Mouse (Mus musculus): ENCODE data around the gene Selenbp1. TPM values are rescaled to one million over a fixed set of nuclear protein-coding genes. Genes with fewer than 3 reads are reported as not detected.
"Not testable (repeated sequence)": the region's sequence is repeated elsewhere in the genome, so short reads cannot be mapped to it uniquely, and the experiment has no call there.

Gene Selenbp1
- polyA plus RNA-seq, 1 experiment from 2014 or later: 12.2 TPM

GRCm38 (mm10) chr3:94918845-94919244 lies 14.0 kb upstream of the Selenbp1 start:
- Histone ChIP-seq H3K9me3 (replicated peaks) (no peaks in the 10 kb centered on the region), H3K9ac (no peak overlapping the region), H3K4me1 (no peaks in the 10 kb centered on the region), H3K36me3 (no peaks in the 10 kb centered on the region), H3K4me2 (replicated peaks) (no peak overlapping the region), H3K27ac (no peak overlapping the region), H3K27me3 (no peaks in the 10 kb centered on the region), H3K4me3 (no peak overlapping the region)
- WGBS: 75% methylated on average over 4 of the region's 4 CpGs
- no peak for ATAC-seq (ENCODE audit: low FRiP score)

- no peaks in the 10 kb centered on the region for H3K36me3 ChIP-seq
- H3K27ac ChIP-seq: no peak overlapping the region
- no peak overlapping the region for H3K4me2 ChIP-seq (replicated peaks)
- no peaks in the 10 kb centered on the region for H3K27me3 ChIP-seq
- H3K4me3 ChIP-seq: no peak overlapping the region
- H3K9ac ChIP-seq: no peak overlapping the region
- H3K4me1 ChIP-seq: no peaks in the 10 kb centered on the region
- H3K9me3 ChIP-seq (replicated peaks): no peaks in the 10 kb centered on the region
- 56% methylated on average over 3 of the region's 3 CpGs for WGBS
- ATAC-seq (ENCODE audit: low FRiP score): no peak
Observed at GRCm38 (mm10) chr3:94921104-94921503, 11.8 kb upstream of the Selenbp1 start.

GRCm38 (mm10) chr3:94922333-94922732 lies 10.5 kb upstream of the Selenbp1 start:
- Histone ChIP-seq H3K4me3 (no peak overlapping the region), H3K36me3 (no peaks in the 10 kb centered on the region), H3K9me3 (replicated peaks) (no peaks in the 10 kb centered on the region), H3K9ac (no peak overlapping the region), H3K27me3 (no peaks in the 10 kb centered on the region), H3K4me1 (no peaks in the 10 kb centered on the region), H3K4me2 (replicated peaks) (no peak overlapping the region), H3K27ac (no peak overlapping the region)
- no peak for ATAC-seq (ENCODE audit: low FRiP score)
- 61% methylated on average over 3 of the region's 3 CpGs for WGBS

- WGBS: 78% methylated on average over 8 of the region's 8 CpGs
Observed at GRCm38 (mm10) chr3:94924688-94925087, 8.2 kb upstream of the Selenbp1 start.

GRCm38 (mm10) chr3:94926301-94926736 lies 6.5 kb upstream of the Selenbp1 start:
- WGBS: 53% methylated on average over 4 of the region's 4 CpGs
- not testable (repeated sequence) for H3K9ac ChIP-seq

More at GRCm38 (mm10) chr3:94924688-94925087, 8.2 kb upstream of the Selenbp1 start:
- no peaks in the 10 kb centered on the region for H3K9me3 ChIP-seq (replicated peaks)
- H3K4me1 ChIP-seq: no peaks in the 10 kb centered on the region
- ATAC-seq (ENCODE audit: low FRiP score): no peak
- no peaks in the 10 kb centered on the region for H3K27me3 ChIP-seq
- no peak overlapping the region for H3K9ac ChIP-seq
- no peak overlapping the region for H3K4me3 ChIP-seq
- H3K36me3 ChIP-seq: no peaks in the 10 kb centered on the region
- H3K27ac ChIP-seq: no peak overlapping the region
- H3K4me2 ChIP-seq (replicated peaks): no peak overlapping the region

GRCm38 (mm10) chr3:94928979-94929378 lies 3.9 kb upstream of the Selenbp1 start:
- not testable (repeated sequence) for H3K4me3 ChIP-seq; H3K36me3 ChIP-seq; H3K27ac ChIP-seq; H3K4me1 ChIP-seq; H3K27me3 ChIP-seq; H3K9me3 ChIP-seq (replicated peaks); ATAC-seq (ENCODE audit: low FRiP score); H3K4me2 ChIP-seq (replicated peaks); H3K9ac ChIP-seq
- 88% methylated on average over 4 of the region's 4 CpGs for whole genome bisulfite sequencing

More at GRCm38 (mm10) chr3:94926301-94926736, 6.5 kb upstream of the Selenbp1 start:
- not testable (repeated sequence) for H3K9me3 ChIP-seq (replicated peaks); H3K27me3 ChIP-seq; H3K4me1 ChIP-seq; H3K4me2 ChIP-seq (replicated peaks); ATAC-seq (ENCODE audit: low FRiP score); H3K36me3 ChIP-seq; H3K4me3 ChIP-seq; H3K27ac ChIP-seq

- ATAC-seq (ENCODE audit: low FRiP score); H3K4me3 ChIP-seq; H3K9me3 ChIP-seq (replicated peaks); H3K27me3 ChIP-seq; H3K4me2 ChIP-seq (replicated peaks); H3K27ac ChIP-seq; H3K9ac ChIP-seq; H3K4me1 ChIP-seq; H3K36me3 ChIP-seq: not testable (repeated sequence)
- WGBS: 49% methylated on average over 7 of the region's 7 CpGs
Observed at GRCm38 (mm10) chr3:94930386-94931266, 2.2 kb upstream of the Selenbp1 start.

- not testable (repeated sequence) for H3K27ac ChIP-seq; H3K36me3 ChIP-seq; H3K4me3 ChIP-seq; H3K9ac ChIP-seq; H3K4me1 ChIP-seq; H3K9me3 ChIP-seq (replicated peaks); ATAC-seq (ENCODE audit: low FRiP score); H3K4me2 ChIP-seq (replicated peaks); H3K27me3 ChIP-seq
- 80% methylated on average over 10 of the region's 10 CpGs for WGBS
Observed at GRCm38 (mm10) chr3:94931427-94932082, 1.3 kb upstream of the Selenbp1 start.

GRCm38 (mm10) chr3:94932279-94932678 lies 577 bp upstream of the Selenbp1 start:
- not testable (repeated sequence) for H3K9me3 ChIP-seq (replicated peaks); H3K9ac ChIP-seq; H3K4me2 ChIP-seq (replicated peaks); H3K27me3 ChIP-seq; H3K36me3 ChIP-seq; H3K27ac ChIP-seq; ATAC-seq (ENCODE audit: low FRiP score); H3K4me3 ChIP-seq; H3K4me1 ChIP-seq
- 69% methylated on average over 2 of the region's 2 CpGs for WGBS

GRCm38 (mm10) chr3:94933604-94934003 lies 748 bp downstream of the Selenbp1 start:
- not testable (repeated sequence) for H3K27ac ChIP-seq; H3K27me3 ChIP-seq; H3K4me1 ChIP-seq; H3K9ac ChIP-seq; H3K4me2 ChIP-seq (replicated peaks); H3K9me3 ChIP-seq (replicated peaks); H3K4me3 ChIP-seq; H3K36me3 ChIP-seq; ATAC-seq (ENCODE audit: low FRiP score)
- WGBS: no CpG with 5 or more reads among the region's 2 CpGs

GRCm38 (mm10) chr3:94934564-94934963 lies 1.7 kb downstream of the Selenbp1 start:
- not testable (repeated sequence) for H3K9ac ChIP-seq; H3K27ac ChIP-seq; H3K4me2 ChIP-seq (replicated peaks); H3K27me3 ChIP-seq; H3K4me1 ChIP-seq; H3K4me3 ChIP-seq; H3K36me3 ChIP-seq; ATAC-seq (ENCODE audit: low FRiP score); H3K9me3 ChIP-seq (replicated peaks)
- WGBS: 97% methylated on average over 3 of the region's 3 CpGs

- H3K9ac ChIP-seq; H3K36me3 ChIP-seq; H3K4me2 ChIP-seq (replicated peaks); H3K27ac ChIP-seq; H3K9me3 ChIP-seq (replicated peaks); H3K4me3 ChIP-seq; H3K4me1 ChIP-seq; H3K27me3 ChIP-seq; ATAC-seq (ENCODE audit: low FRiP score): not testable (repeated sequence)
- WGBS: 90% methylated on average over 3 of the region's 3 CpGs
Observed at GRCm38 (mm10) chr3:94935332-94935731, 2.5 kb downstream of the Selenbp1 start.

- H3K27ac ChIP-seq; H3K27me3 ChIP-seq; H3K4me2 ChIP-seq (replicated peaks); H3K4me1 ChIP-seq; H3K4me3 ChIP-seq; H3K9me3 ChIP-seq (replicated peaks); ATAC-seq (ENCODE audit: low FRiP score); H3K36me3 ChIP-seq; H3K9ac ChIP-seq: not testable (repeated sequence)
- 80% methylated on average over 5 of the region's 5 CpGs for WGBS
Observed at GRCm38 (mm10) chr3:94936147-94936546, 3.3 kb downstream of the Selenbp1 start.

Measured in hindbrain, embryonic 12.5 days (tissue).